Mouse (Mus musculus): ENCODE measurements around the gene Megf11. TPM values are rescaled to one million over a fixed set of nuclear protein-coding genes. Genes with fewer than 3 reads are reported as not detected.

The Megf11 gene
- polyA plus RNA-seq, 1 experiment from 2014 or later: 0.51 TPM

DNA sequence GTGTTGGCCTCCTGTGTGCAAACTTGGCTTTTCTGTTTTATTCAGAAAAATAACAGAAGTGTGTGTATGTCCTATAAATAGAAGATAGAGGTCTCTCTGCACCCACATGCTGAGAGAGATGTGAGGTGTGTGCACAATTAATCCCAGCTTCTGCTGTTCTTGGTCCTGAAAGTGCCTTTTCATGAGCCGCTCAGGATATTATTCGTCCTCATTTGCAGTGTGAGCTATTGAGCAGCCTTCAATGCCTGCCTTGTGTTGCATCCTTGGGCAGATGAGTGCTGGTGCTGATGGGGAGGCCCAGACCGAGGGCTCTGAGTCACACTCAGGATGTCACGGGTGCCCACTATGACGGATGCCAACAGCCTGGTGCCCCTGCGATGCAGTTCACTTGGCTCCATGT lies 109.2 kb downstream of the Megf11 start:
- Histone ChIP-seq H3K4me1 (replicated peaks) (no peaks in the 10 kb centered on the region), H3K4me3 (replicated peaks) (no peak overlapping the region), H3K4me2 (no peak overlapping the region), H3K27me3 (0 out of 2 replicates have a peak, but pooled peaks cover 5% of the 10 kb centered on the region), H3K27ac (replicated peaks) (no peak overlapping the region), H3K9ac (no peak overlapping the region), H3K9me3 (replicated peaks) (no peaks in the 10 kb centered on the region), H3K36me3 (replicated peaks) (no peaks in the 10 kb centered on the region)
- WGBS (ENCODE audit: insufficient replicate concordance): 82% methylated on average over 6 of the region's 6 CpGs
- no peak for ATAC-seq (ENCODE audit: insufficient read depth)

DNA sequence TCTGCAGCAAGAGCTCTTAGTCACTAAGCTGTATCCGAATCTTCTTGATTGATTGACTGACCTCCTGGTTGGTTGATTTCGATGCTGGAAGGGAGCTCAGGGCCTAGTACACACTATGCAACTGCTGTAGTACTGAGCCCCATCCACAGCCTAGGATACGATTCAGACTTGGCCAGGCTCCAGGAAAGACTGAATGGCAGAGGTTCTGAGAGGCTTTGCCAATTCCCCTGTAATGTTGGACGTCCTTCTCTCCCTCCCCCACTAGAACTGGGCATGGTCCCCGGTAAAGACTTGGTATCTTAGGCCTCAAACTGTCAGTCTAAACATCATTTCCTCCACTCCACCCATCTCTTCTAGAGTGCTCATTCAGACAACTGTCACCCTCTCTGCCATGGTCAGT lies 113.5 kb downstream of the Megf11 start:
- no peak overlapping the region for H3K4me2 ChIP-seq
- no peaks in the 10 kb centered on the region for H3K4me1 ChIP-seq (replicated peaks)
- no peak overlapping the region for H3K4me3 ChIP-seq (replicated peaks)
- ATAC-seq (ENCODE audit: insufficient read depth): no peak
- no peak overlapping the region for H3K27ac ChIP-seq (replicated peaks)
- peaks cover 19% of the 10 kb centered on the region; the same call in 1 of the 2 replicates for H3K27me3 ChIP-seq
- WGBS (ENCODE audit: insufficient replicate concordance): 55% methylated on average over 5 of the region's 5 CpGs
- no peaks in the 10 kb centered on the region for H3K36me3 ChIP-seq (replicated peaks)
- H3K9me3 ChIP-seq (replicated peaks): no peaks in the 10 kb centered on the region
- no peak overlapping the region for H3K9ac ChIP-seq

DNA sequence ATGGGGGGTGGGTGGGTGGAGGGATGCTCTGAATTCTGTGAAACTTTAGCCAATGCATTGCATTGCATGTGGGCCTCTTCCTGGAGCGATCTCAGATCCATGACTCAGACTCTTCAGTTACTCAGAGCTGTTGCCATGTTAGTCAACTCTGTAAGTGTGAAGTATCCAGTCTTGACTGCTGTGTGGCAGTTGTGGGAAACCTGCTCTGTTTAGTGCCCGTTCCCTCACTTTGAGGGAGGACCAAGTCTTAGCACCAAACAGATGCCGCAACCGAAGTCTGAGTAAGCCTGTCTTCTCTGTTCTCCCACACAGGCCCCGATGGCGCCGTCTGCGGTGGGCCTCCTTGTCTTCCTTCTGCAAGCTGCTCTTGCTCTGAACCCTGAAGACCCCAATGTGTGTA lies 115.8 kb downstream of the Megf11 start:
- 85% methylated on average over 8 of the region's 8 CpGs for WGBS (ENCODE audit: insufficient replicate concordance)
- ATAC-seq (ENCODE audit: insufficient read depth): no peak
- no peak overlapping the region for H3K9ac ChIP-seq
- no peaks in the 10 kb centered on the region for H3K9me3 ChIP-seq (replicated peaks)
- no peaks in the 10 kb centered on the region for H3K36me3 ChIP-seq (replicated peaks)
- no peak overlapping the region for H3K4me2 ChIP-seq
- no peak overlapping the region for H3K4me3 ChIP-seq (replicated peaks)
- H3K27me3 ChIP-seq: peaks cover 14% of the 10 kb centered on the region; the same call in 1 of the 2 replicates
- H3K4me1 ChIP-seq (replicated peaks): no peaks in the 10 kb centered on the region
- H3K27ac ChIP-seq (replicated peaks): no peak overlapping the region

DNA sequence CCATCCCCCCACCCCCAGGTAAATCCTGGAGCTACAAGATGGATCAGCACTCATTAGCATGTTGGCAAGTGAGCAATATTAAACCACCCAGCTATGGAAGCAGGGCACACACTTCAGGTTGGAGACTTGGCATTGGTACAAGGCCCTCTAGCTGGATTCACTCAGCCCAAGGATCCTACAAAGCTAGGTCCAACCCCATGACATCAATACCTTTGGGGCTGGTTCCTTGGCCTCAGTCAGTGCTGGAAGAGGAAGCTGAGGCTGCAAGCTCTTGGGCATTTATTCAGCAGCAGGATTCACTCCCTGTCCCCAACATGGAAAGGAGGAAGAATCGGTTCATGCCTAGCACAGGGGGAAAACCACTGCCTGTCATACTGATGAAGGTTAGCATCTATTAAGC lies 118.6 kb downstream of the Megf11 start:
- Histone ChIP-seq H3K27me3 (peaks cover 14% of the 10 kb centered on the region; the same call in 1 of the 2 replicates), H3K27ac (replicated peaks) (no peak overlapping the region), H3K4me1 (replicated peaks) (no peaks in the 10 kb centered on the region), H3K9me3 (replicated peaks) (no peaks in the 10 kb centered on the region), H3K9ac (no peak overlapping the region), H3K4me3 (replicated peaks) (no peak overlapping the region), H3K4me2 (no peak overlapping the region), H3K36me3 (replicated peaks) (no peaks in the 10 kb centered on the region)
- no peak for ATAC-seq (ENCODE audit: insufficient read depth)
- 77% methylated on average over 1 of the region's 1 CpGs for WGBS (ENCODE audit: insufficient replicate concordance)

DNA sequence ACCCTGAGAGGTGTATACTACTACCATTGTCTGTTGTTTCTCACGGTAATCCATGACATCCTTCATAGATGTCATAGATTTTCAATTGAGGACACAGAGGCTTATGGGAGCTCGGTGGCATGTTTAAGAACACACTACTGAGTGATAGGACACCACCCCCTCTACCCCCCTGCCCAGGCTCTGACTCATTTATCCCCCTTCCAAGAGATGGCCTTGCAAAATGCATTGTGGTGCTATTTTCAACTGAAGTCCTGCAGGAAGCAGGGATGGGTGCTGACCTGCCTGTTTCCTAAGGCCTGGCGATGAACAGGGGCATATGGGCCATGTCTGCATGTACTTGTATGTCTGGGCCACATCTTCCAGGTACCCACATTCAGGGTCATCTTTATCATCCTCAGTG lies 119.0 kb downstream of the Megf11 start:
- H3K4me3 ChIP-seq (replicated peaks): no peak overlapping the region
- 75% methylated on average over 3 of the region's 3 CpGs for WGBS (ENCODE audit: insufficient replicate concordance)
- no peaks in the 10 kb centered on the region for H3K36me3 ChIP-seq (replicated peaks)
- no peaks in the 10 kb centered on the region for H3K9me3 ChIP-seq (replicated peaks)
- ATAC-seq (ENCODE audit: insufficient read depth): no peak
- H3K4me1 ChIP-seq (replicated peaks): no peaks in the 10 kb centered on the region
- no peak overlapping the region for H3K9ac ChIP-seq
- no peak overlapping the region for H3K27ac ChIP-seq (replicated peaks)
- H3K4me2 ChIP-seq: no peak overlapping the region
- peaks cover 17% of the 10 kb centered on the region; the same call in 1 of the 2 replicates for H3K27me3 ChIP-seq

DNA sequence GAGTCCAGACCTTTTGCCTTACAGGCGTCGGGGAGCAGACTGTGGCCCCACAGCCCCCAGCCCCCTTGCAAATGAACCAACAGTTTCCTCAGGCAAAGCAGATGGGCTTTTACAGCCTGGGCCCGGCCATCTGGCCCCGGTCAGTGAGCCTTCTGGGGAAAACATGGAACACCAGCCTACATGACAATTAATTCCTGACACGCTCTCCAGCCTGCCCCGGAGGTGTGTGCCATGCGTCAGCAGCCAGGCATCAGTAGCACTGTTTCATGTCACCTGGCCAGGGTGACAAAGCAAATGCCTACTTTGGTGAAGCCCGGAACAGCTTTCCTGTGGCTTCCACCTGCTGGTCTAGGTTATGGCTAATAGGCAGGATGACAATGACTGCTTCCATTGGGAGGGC lies 119.5 kb downstream of the Megf11 start:
- 73% methylated on average over 8 of the region's 8 CpGs for WGBS (ENCODE audit: insufficient replicate concordance)
- H3K36me3 ChIP-seq (replicated peaks): no peaks in the 10 kb centered on the region
- H3K9me3 ChIP-seq (replicated peaks): no peaks in the 10 kb centered on the region
- no peak for ATAC-seq (ENCODE audit: insufficient read depth)
- H3K4me3 ChIP-seq (replicated peaks): no peak overlapping the region
- H3K27me3 ChIP-seq: peaks cover 17% of the 10 kb centered on the region; the same call in 1 of the 2 replicates
- H3K27ac ChIP-seq (replicated peaks): no peak overlapping the region
- no peak overlapping the region for H3K9ac ChIP-seq
- no peak overlapping the region for H3K4me2 ChIP-seq
- no peaks in the 10 kb centered on the region for H3K4me1 ChIP-seq (replicated peaks)

DNA sequence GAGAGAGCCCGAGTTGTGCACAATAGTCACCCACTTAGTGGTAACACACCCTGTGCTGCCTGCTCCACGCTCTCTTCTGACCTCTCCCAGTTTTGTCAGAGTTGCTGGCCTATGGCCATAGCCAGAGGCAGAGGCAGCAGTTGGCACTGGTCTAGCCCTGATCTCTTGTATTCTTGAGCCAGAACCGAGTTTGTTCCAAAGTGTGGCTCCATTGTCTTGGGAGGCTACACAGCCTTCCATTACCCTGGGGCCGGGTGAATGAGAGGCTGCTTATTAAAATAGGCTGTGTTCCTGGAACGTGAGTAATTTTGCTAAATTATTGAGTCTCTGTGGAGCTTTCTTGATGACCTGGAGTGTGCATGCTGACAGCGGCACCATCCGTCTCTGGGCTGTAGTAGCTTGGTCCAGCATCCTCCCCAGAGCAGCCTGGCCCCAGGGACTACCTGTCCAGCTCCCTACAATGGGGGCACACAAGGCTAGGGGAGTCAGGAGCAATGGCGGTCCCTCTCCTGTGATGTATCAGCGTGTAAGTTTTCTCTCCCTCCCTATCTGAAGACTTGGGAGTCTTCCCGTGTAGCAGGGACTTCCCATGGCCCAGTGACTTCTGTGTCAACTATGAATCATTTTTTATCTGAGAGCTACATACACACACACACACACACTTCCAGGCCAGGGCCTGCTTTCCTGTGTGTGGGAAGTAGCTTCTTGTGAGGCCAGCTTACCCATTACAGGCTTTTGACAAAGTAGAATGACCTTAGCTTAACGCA lies 121.2 kb downstream of the Megf11 start:
- 66% methylated on average over 11 of the region's 11 CpGs for WGBS (ENCODE audit: insufficient replicate concordance)
- no peak overlapping the region for H3K4me3 ChIP-seq (replicated peaks)
- H3K27me3 ChIP-seq: 0 out of 2 replicates have a peak, but pooled peaks cover 9% of the 10 kb centered on the region
- no peak overlapping the region for H3K9ac ChIP-seq
- H3K4me2 ChIP-seq: no peak overlapping the region
- H3K36me3 ChIP-seq (replicated peaks): no peaks in the 10 kb centered on the region
- H3K9me3 ChIP-seq (replicated peaks): no peaks in the 10 kb centered on the region
- no peaks in the 10 kb centered on the region for H3K4me1 ChIP-seq (replicated peaks)
- H3K27ac ChIP-seq (replicated peaks): no peak overlapping the region
- ATAC-seq (ENCODE audit: insufficient read depth): peak; percentile 22; the same call in 1 of the 2 replicates

DNA sequence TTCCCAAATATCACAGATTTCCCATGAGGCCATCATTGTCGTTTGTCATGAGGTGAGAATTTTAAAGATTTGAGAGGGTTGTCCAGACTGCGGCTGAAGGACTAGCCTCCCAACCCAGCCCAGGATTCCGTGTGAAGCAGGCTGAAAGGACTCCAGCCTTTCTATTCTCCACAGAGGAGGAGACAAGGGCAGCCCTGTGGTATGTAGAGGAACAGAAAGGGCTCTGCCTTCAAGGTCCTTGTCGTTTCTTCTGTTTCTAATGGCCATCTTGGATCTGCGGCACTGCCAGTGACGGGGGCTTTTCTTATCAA lies 121.7 kb downstream of the Megf11 start:
- ATAC-seq (ENCODE audit: insufficient read depth): no peak

DNA sequence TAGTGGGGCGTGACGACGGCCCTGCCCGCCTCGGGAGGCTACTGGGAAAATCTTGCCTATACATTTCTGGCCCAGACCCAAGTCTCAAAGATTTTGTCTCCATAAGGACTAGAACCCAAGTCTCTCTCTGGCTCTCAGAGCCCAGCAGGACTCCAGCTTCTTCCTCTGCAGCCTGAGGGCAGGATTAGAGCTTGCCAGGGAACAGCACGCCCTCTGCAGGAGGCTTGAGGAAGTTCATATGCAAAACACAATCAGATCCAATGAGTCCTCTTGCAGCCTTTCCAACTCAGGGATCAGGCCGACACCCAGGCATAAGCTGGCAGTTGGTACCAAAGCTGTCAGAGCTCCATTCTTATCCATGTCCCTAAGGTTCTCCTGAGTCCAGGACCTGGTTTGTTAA lies 122.6 kb downstream of the Megf11 start:
- whole genome bisulfite sequencing (ENCODE audit: insufficient replicate concordance): 66% methylated on average over 7 of the region's 7 CpGs
- H3K4me3 ChIP-seq (replicated peaks): no peak overlapping the region
- H3K4me2 ChIP-seq: no peak overlapping the region
- H3K9me3 ChIP-seq (replicated peaks): no peaks in the 10 kb centered on the region
- H3K27me3 ChIP-seq: 0 out of 2 replicates have a peak, but pooled peaks cover 4% of the 10 kb centered on the region
- H3K27ac ChIP-seq (replicated peaks): no peak overlapping the region
- no peak for ATAC-seq (ENCODE audit: insufficient read depth)
- H3K36me3 ChIP-seq (replicated peaks): no peaks in the 10 kb centered on the region
- H3K4me1 ChIP-seq (replicated peaks): peaks cover 5% of the 10 kb centered on the region; the same call in 1 of the 2 replicates
- no peak overlapping the region for H3K9ac ChIP-seq

More for the DNA sequence above, 121.7 kb downstream of the Megf11 start:
- H3K27me3 ChIP-seq: 0 out of 2 replicates have a peak, but pooled peaks cover 9% of the 10 kb centered on the region
- H3K4me2 ChIP-seq: no peak overlapping the region
- no peak overlapping the region for H3K4me3 ChIP-seq (replicated peaks)
- no peak overlapping the region for H3K9ac ChIP-seq
- H3K27ac ChIP-seq (replicated peaks): no peak overlapping the region
- H3K36me3 ChIP-seq (replicated peaks): no peaks in the 10 kb centered on the region
- 60% methylated on average over 6 of the region's 6 CpGs for WGBS (ENCODE audit: insufficient replicate concordance)
- H3K9me3 ChIP-seq (replicated peaks): no peaks in the 10 kb centered on the region
- no peaks in the 10 kb centered on the region for H3K4me1 ChIP-seq (replicated peaks)

DNA sequence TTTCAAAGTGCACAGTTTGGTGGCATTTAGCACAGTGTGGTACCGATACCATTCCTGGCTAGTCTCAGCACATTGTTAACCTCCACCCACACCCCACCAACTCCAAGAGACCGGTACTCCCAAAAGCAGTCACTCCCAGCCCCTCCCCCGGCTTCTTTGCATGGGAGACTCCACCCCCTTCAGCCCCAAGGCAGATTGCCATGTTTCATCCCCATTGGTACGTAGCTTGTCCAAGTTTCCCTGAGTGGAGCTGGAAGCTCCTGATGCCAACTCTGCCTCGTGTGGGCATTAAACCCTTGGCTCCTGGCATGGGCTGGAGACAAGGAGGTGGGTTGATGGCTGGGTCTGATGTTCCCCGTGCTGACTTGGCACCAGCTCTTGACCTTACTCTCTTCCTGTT lies 129.4 kb downstream of the Megf11 start:
- ATAC-seq (ENCODE audit: insufficient read depth): no peak
- no peaks in the 10 kb centered on the region for H3K36me3 ChIP-seq (replicated peaks)
- WGBS (ENCODE audit: insufficient replicate concordance): 51% methylated on average over 6 of the region's 6 CpGs

DNA sequence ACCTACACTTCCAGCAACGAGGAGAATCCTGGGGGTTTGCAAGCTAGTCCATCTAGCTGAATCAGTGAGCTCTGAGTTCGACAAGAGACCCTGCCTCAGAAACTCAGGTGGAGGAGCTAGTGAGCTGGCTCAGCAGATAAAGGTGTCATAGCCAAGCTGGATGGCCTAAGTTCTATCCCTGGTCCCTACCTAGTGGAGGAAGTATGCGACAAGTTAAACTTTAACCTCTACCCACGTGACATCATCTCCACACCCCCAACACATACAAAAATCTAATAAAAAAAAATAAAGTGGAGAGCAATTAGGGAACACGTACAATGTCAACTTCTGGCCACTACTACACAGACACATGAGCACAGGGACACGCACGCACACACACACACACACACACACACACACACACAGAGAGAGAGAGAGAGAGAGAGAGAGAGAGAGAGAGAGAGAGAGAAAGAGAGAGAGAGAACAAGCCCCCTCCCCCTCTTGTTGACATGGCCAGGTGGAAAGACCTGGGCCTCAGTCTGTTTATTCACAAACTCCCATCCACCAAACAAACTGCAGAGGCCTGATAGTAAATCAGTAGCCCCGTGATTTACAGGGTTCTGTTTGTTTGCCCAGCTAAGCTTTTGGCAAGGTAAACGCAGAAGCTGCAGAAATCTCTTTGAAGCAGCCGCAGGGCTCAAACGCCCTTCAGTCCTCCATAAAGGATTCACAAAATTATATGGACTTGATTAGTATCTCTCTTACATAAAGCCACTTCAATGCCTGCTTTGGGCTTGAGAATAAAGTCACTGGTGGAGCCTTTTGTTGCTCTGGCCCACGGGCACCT lies 134.7 kb downstream of the Megf11 start:
- Histone ChIP-seq H3K4me2 (no peak overlapping the region), H3K4me1 (replicated peaks) (0 out of 2 replicates have a peak, but pooled peaks cover 4% of the 10 kb centered on the region), H3K36me3 (replicated peaks) (no peaks in the 10 kb centered on the region), H3K4me3 (replicated peaks) (no peak overlapping the region), H3K27ac (replicated peaks) (no peak overlapping the region), H3K27me3 (peaks cover 6% of the 10 kb centered on the region), H3K9me3 (replicated peaks) (no peaks in the 10 kb centered on the region), H3K9ac (no peak overlapping the region)
- WGBS (ENCODE audit: insufficient replicate concordance): 56% methylated on average over 12 of the region's 12 CpGs
- no peak for ATAC-seq (ENCODE audit: insufficient read depth)

More for the DNA sequence above, 129.4 kb downstream of the Megf11 start:
- H3K4me2 ChIP-seq: no peak overlapping the region
- no peaks in the 10 kb centered on the region for H3K9me3 ChIP-seq (replicated peaks)
- no peak overlapping the region for H3K9ac ChIP-seq
- H3K27me3 ChIP-seq: no peaks in the 10 kb centered on the region
- H3K4me3 ChIP-seq (replicated peaks): no peak overlapping the region
- no peak overlapping the region for H3K27ac ChIP-seq (replicated peaks)
- peaks cover 8% of the 10 kb centered on the region for H3K4me1 ChIP-seq (replicated peaks)
